Mouse (Mus musculus) urinary bladder, postnatal 36 days (tissue): Measurements from ENCODE around the gene 2310034G01Rik.

Source experiments
- DNase-seq, 2 experiments: peaks; one replicate each; pipeline ENCODE4 v3.0.0; 2022; ENCODE audit warnings: low spot score in 2 of 2, mixed read lengths in 1 of 2

2310034G01Rik gene

DNA sequence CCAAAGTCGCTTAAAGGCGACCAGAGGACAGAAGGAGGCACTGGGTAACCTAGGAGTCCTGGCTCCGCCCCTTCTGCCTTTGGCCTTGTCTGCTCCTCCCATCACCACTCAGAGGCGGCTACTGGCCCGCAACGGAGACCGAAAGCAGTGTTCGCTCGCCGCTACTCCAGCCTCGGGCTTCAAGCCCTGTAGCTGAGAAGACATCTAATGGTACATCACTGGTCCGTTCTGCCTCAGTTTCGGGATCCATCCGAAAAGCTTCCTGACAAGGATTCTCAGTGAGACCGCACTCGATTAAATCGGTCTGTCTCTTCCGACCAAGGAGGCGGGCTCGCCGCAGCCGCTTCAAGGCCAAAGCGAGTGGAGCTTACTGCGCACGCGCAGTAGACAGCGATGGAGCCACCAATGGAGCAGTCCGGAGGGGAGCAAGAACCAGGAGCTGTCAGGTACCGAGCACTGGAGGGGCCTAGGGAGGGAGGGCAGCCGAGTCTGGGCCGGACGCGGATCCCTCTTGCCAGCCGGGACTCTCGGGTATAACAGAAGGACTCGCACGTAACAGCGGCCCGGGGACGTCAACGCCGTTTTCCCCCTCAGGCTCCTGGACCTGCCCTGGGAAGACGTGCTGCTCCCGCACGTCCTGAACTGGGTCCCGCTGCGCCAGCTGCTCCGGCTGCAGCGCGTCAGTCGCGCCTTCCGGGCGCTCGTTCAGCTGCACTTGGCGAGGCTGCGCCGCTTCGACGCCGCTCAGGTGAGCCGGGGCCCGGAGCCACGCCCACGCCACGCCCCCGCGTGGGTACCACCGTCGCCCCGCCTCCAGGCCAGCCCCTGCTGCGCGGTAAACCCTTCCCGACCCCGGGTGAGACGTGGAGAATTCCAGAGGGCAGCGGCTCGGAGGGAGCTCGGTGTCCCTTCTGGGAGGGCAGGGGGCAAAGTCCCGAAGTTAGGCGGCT, 21.7 kb downstream of the 2310034G01Rik start, which contains the start of gene Fbxl15:
Gene Fbxl15 (plus strand): TSS at position 104 of the 950 bp plus-strand sequence.
- peak; percentile 89 to 92 for DNase-seq

- DNase-seq, result no peak
These were observed 22.5 kb downstream of the 2310034G01Rik start for GRCm38 (mm10) chr19:46327531-46328064.

GRCm38 (mm10) chr19:46326756-46327305, 23.3 kb downstream of the 2310034G01Rik start, which contains the start of gene Psd:
Gene Psd (minus strand): TSS chr19:46327156.
- DNase-seq, result peak in 1 of 2 experiments; percentile 19

DNA sequence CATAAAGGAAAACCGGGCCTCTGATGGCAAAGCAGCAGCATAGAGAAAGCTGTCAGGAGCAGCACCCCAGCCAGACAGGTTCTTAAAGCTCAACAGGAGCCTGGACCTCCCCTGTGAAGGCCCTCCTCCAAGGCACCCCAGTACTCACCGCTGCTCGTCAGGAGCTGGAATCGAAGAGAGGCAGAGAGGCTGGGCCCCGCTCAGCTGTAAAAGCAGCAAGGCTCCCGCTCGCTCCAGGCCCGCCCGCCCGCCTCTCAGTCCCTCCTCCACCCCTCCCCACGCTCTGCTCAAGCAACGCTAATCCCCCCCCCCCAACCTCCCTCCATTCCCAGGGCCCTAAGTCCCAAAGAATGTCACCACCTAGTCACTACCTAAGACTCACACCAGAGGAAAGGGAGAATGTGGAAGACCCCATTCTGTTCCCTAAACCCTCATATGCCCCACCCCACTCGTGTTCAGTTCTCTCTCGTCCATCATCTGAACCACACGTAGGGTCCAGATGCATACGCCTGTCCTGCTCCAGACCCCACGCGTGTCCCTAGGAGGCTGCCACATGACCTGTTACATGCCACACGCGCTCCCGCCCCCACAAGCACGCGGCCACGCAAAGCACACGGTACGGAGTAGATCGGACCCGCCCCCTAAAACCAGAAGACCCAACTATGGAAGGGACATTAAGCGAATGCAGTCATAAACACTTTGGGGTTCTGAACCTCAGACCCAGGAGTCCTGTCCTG, 23.9 kb downstream of the 2310034G01Rik start:
- no peak for DNase-seq

- DNase-seq, result no peak
These were observed 25.2 kb downstream of the 2310034G01Rik start for GRCm38 (mm10) chr19:46324918-46325317.

DNA sequence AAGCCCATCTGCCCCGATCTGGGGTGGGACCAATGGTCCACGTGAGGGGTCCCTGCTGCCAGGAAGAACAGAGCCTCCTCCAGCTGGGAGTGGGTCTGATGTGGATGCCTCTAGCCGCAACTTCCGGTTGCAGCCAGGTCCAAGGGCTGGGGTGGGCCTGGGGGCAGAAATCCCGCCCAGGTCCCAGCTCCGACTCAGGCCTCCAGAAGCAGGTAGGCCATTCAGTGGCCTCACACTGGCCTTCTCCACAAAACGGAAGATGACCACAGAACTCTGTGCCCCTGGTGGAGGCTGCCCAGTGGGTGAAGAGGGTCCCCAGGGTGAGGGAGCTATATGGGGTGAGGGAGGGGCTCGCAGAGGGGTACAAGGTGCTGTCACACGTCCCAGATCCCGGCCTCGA, 25.7 kb downstream of the 2310034G01Rik start:
- peak in 1 of 2 experiments; percentile 0 for DNase-seq

DNA sequence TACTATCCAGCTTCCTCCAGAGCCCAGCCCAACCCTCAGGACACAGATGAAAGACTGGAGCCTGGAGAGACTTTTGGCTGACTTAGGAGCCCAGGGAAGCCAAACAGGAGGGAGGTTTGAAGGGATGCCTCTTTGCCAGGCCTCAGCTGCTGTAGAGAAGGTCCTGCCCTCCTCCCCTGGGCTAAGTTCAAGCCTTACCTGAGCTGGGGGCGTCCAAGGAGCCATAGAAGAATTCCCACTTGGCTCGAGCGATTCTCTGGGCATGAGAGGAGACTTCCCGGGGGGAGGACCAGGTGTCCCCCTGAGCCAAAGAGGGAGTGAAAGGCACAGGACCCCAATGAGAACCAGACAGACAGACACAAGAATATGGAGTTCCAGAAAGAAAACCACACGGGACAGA, 26.4 kb downstream of the 2310034G01Rik start:
- DNase-seq, result no peak

- DNase-seq, result no peak
These were observed 27.0 kb downstream of the 2310034G01Rik start for GRCm38 (mm10) chr19:46322996-46323572.

DNA sequence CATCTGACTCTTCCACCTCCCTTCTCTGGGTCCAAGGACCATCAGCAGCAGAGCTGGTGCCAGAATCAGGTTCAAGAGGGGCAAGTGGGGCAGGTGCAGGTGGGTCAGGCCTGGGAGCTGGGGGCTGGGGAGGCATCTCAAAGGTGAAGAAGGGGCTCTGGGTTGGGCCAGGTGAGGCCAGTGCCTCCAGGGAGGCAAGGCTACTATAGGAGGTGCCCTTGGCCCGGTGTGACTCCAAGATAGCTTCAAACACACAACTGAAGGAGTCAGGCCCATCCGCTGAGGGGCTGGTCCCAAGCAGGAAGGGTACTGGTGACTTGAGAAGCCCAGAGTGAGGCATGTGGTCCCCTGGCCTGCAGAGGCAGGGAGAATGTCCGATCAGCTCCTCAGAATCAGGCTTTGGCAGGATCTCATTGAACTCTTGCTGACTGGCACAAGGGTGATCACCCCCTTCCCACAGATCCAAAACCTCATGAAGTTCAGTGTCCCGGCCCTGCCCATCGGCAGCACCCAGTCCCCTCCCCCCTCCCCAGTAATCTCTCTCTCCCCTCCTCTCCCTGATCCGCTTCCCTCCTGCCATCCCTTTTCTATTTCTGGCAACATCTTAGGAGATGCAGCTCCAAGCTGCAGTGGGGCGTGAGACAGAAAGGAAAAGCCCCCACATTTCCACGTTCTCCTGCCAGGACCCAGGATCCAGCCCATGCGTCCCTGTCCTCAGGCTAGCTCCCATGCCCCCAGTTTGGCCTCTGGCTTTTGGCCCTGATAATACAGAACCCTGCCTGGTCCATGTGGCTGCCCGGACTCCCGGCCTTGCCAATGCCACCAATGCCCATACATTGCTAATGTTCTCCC, 27.7 kb downstream of the 2310034G01Rik start:
- DNase-seq, result no peak

DNA sequence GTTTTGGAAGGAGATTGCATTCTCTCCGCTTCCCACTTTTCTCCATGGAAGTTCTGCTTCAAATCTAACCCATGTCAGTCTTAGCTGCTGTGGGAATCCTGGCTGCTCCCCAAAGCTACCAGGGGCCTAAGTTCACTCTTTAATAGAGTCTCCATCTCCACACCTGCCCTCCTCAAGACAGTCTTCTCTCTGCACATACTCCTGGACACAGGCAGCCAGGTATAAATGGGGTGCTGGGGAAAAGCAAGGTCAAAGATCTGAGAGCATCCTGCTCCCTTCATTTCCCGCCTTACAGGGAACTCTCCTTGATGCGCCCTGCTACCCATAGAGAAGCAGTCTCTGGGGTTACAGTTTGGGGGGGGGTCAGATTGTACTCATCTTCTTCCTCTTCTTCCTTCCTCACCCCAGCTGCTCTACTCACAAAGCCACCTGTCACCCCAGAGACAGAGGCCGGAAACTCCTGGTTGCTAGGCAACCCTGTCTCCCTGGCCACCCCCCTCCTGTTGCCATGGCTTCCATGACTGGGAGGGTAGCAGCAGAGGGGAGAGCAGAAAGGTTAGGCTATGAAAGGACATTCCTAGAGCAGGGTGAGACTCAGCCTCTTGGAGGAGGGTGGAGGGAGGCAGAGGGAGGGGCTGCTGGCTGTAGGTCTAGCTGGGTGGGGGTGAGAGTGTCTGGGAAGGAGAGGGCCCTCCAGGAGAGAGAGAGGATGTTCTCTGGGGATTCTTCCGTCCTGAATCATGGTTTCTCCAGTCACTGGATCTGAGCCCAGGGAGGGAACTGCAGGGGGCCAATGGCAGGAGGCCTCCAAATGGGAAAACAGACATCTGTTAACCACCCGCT, 28.8 kb downstream of the 2310034G01Rik start:
- no peak for DNase-seq

DNA sequence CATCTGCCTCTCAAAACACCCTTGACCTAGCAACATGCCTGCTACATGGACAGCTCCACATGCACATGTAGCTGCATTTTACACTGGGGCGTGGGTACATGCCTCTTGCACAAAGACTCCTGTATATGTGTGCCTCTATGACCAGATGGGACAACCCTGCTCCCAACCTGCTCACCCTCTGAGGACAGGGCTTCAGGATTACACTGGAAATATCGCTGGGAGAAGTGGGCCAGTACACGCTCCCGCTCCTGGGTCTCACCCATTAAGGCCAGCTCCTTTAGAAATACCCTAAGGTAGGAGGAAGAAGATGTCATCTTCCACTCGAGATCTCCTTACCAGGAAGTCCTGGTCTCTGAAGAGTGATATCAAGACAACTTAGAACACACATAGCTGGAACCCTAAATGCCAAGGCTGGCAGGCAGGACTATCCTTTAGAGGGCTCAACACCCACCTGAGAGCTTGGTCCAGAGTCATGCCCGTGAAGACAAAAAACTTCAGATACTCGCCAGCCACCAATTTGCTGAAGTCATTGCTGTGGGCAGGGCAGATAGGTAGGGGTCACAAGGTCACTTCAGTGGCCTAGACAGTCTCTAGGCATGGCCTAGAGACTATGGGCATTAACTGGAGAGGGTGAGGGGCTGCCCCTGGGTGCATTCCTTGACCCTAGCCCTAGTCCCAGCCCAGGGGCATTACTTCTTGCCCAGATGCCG, 29.9 kb downstream of the 2310034G01Rik start:
- no peak for DNase-seq

- DNase-seq, result peak; percentile 70 to 78
These were observed 31.3 kb downstream of the 2310034G01Rik start for GRCm38 (mm10) chr19:46318586-46319378.

DNA sequence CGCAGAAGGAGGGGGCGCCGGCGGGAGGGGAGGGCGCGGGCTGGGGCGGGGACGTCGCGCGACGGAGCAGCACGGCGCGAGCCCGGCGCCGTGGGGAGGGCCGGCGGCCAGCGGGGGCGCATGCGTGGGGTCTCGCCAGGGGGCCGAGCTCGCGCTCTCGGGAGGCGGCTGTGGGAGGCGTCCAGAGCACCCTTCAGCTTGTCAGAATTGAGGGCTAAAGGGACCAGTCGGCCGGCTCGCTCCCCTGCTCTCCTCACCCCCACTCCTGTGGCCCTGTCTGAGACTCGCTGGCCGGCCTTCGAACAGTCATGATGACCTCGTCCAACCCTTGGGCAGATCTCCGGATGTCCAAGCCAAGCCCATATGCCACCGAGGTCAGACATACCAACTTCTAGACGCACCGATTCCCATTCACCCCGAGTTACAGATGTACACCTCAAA, 32.1 kb downstream of the 2310034G01Rik start:
- DNase-seq, result peak in 1 of 2 experiments; percentile 35

GRCm38 (mm10) chr19:46317546-46317885, 32.6 kb downstream of the 2310034G01Rik start:
- DNase-seq, result peak in 1 of 2 experiments; percentile 1

DNA sequence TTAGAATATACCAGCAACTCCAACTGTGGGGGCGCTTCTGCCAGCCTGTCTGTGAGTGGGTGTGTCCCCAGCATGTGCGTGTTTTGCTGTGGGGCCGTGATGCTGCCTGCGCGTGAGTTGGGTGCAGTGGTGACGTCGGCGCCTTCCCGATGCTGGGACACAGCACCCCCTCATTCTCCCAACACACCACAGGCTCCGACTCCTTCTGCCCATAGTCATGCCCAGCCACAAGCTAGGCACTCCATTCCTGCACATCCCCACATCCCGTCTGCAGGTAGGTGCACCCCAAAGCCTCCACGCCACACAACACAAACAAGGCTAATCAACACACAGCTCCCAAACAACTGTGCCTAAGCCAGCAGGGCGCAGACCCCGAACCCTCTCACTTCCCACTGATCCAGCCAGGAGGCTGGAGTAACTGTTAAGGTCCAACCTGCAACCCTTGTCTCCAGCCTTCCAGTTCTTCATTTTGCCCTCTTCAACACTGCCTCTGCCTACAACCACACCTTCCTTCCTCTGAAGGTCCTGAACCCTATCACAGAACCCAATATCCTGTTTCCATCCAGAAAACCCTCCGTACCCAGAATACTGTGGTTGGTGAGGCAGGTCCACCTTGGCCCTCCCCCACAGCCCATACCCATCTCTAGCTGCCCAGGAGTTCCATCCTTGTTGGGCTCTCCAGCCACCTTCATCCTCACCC, 33.1 kb downstream of the 2310034G01Rik start:
- no peak for DNase-seq

GRCm38 (mm10) chr19:46315752-46316610, 34.1 kb downstream of the 2310034G01Rik start:
- DNase-seq, result no peak
